Mouse (Mus musculus) cerebellum, adult 9-11 months (tissue): ENCODE measurements at regions not wholly inside any gene's neighbourhood (a gene's known extent, or its start where the extent isn't known, plus 50 kb on each side); places are given as distances from the start of the nearest gene placed in this dataset.

Experiments used
- DNase-seq: peaks from one replicate; pipeline ENCODE4 v3.0.0; 2022

- DNase-seq, result no peak
These were observed 222.5 kb upstream of the Msx2 start for GRCm38 (mm10) chr13:53695385-53695784.

GRCm38 (mm10) chr13:53688934-53689333, 216.1 kb upstream of the Msx2 start:
- DNase-seq, result no peak

DNA sequence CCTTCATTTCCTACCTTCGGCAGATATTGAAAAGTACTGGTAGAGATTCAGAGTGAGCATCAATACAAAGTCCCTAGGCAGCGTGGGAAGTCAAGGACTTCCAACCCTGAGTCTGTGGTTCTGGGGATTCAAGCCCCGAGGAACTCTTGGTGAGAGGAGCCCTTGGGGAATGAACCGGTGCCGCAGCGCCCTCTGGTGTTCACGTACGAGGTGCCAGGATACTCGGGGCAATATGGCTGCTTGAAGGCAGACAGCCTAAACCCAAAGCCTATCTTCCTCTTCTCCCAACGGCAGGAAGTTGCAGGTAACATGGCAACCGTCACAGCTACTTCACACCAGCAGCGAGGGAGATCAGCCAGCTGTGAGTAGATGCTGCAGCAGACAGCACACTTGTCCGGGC, 215.6 kb upstream of the Msx2 start:
- peak; percentile 32 for DNase-seq

- DNase-seq, result no peak
These were observed 211.6 kb upstream of the Msx2 start for GRCm38 (mm10) chr13:53684498-53684897.

- DNase-seq, result no peak
These were observed 204.3 kb upstream of the Msx2 start for GRCm38 (mm10) chr13:53677187-53677586.

- DNase-seq, result no peak
These were observed 197.5 kb upstream of the Msx2 start for GRCm38 (mm10) chr13:53670361-53670760.

DNA sequence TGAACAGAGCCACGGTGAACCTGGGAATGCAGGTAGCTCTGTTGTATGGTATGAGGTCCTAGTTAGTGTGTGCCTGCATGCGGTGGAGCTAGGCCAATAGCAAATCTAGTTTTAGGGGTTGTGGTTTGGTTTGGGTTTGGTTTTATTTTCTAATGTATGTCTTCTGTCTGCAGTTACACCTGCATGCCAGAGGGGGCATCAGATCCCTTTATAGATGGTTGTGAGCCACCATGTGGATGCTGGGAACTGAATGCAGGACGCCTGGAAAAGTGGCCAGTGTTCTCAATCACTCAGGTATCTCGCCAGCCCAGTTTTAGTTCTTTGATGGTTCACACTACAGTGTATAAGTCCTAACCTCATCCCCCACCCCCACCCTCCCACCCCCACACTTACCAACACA, 194.6 kb upstream of the Msx2 start:
- no peak for DNase-seq

GRCm38 (mm10) chr13:53665592-53665991, 192.7 kb upstream of the Msx2 start:
- no peak for DNase-seq

DNA sequence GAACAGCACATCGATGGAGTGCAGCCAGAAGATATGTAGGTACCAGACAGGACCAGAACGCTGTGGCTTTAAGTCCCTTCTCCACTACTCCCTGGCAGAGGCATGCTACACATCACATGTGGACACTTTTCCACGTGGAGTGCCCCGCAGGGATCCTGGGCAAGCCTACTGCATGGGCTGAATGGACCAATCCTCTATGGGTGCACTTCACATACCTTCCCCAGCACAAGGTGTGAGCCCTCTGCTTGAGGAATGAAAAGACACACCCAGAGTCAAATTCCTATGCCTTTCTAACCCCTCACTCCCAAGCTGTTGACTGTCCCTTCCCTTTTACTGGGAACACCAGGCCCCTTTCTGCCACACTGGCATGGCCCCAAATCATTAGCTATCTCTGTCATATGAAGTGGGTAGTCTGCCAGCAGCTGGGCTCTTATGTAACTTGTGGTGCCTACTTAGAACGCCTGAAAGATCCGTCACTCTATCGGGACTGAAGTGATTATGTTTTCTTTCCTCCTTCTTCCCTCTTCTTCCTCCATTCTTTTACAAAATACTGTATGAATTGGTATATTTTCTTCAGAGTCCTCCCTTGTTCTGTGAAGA, 191.9 kb upstream of the Msx2 start:
- DNase-seq, result no peak

DNA sequence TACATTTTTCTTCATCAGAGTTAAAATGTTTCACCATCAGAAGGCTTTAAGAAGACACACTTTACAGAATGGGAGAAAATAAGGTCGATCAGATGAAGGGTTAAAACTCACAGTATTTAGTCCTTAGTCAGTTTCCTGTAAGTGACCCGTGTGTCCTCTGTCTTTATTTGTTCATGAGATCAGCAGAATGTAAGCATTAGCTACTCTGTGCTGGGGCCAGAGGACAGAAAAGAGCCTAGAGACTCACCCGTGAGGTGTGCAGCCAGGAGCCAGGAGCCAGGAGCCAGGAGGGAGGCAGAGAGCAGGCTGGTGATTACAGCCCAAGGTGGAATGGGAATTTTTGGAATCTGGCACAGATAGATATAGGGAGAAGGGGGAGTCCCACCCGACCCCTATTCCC, 180.0 kb upstream of the Msx2 start:
- no peak for DNase-seq

DNA sequence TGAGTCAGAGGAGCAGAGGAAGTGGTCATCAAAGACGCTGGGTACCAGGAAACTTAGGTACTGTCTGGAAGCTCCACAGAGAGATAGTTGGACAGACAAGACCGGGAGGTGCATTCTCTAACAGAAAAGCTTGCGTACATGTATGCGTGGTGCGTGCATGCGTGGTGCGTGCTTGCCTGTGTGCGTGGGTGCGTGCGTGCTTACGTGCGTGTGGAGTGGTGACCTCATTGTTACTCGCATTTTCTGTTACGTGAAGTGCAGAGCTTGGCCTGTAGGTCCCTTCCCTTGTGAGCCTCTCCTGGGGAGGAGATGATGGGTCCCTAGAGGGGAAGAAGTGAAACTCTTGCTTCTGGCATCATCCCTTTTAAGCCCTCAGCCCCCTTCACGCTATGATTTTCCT, 175.5 kb upstream of the Msx2 start:
- DNase-seq, result no peak

GRCm38 (mm10) chr13:53642557-53642956, 169.7 kb upstream of the Msx2 start:
- DNase-seq, result no peak

DNA sequence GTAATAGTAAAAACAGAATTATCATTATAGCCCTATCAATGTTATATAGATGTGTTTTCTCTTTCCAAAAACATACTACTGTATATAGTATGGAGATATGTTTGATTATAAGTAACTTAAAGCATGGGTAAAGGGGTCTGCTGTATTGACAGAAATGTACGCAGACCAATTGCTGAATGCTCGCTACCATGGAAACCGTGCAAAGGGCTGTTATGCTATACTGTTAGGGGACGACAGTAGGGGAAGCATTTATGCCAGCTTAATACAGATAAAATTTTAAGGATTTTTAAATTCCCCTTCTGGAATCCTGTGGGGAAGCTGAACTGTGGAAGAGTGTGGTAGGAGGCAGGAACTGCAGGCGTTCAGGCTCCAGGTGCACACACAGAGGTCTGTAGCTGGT, 166.7 kb upstream of the Msx2 start:
- DNase-seq, result no peak

DNA sequence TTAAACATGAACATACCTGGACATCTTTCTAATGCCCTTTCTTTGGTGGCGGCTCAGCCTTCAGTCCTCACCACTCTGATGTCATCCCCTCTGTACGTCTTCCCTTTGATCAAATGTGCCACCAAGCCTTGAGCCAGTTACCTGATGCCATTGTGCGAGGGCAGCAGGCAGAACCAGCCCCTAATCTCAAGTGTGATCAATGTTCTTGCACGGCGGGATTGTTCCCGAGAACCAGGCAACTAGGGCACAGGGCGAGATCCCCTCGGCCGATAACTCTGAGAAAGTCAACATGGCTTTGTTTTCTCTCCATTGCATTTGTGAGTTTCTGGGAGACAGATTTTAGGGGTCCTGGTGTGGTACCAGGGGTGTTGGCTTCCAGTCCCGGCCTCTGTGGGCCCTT, 166.2 kb upstream of the Msx2 start:
- DNase-seq, result no peak

DNA sequence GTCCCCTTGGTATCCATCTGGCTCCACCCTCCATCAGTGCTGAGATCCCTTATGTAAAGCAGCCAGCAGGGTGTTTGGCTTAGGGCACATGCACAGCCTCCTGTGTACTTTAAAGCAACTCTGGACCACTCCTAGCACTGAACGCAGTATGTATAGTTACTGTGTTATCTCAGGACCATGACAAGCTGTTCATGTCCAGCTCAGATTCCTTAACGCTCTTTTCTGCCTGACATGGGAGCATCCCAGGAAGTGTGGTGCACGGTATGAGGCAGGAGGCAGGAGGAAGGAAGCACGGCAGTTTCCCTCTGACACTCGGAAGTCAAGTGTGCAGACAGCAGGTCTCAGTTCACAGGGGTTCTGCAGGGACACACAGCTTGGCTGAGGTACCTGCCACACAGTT, 163.1 kb upstream of the Msx2 start:
- no peak for DNase-seq

DNA sequence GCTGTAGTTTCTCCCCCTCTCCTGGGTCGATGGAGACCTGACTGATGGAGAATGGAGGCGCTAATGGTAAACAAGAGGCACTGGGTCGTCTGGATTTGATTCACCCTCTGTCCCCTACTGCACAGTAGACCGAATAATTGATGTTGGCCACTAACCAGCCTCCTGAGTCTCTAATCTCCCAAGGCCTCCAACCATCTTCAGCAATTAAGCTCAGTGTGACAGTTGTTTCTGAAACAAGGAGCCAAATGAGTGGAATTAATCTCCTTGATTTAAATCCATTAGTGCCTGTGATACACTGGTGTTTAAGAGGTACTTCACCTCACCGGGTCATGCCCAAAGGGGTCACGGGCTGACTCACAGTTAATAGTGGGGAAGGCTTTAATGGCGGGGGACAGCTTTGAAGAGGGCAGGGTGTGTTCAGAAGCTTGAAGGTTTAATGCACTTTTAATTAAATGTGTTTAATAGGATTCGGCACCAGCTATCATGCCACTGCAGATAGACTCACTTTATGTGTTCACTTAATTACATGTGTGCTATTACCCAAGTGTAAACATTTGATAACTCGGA, 161.8 kb upstream of the Msx2 start:
- DNase-seq, result no peak

- no peak for DNase-seq
These were observed 125.2 kb upstream of the Msx2 start for GRCm38 (mm10) chr13:53598050-53598449.

GRCm38 (mm10) chr13:53596871-53597800, 124.3 kb upstream of the Msx2 start:
- DNase-seq, result no peak

DNA sequence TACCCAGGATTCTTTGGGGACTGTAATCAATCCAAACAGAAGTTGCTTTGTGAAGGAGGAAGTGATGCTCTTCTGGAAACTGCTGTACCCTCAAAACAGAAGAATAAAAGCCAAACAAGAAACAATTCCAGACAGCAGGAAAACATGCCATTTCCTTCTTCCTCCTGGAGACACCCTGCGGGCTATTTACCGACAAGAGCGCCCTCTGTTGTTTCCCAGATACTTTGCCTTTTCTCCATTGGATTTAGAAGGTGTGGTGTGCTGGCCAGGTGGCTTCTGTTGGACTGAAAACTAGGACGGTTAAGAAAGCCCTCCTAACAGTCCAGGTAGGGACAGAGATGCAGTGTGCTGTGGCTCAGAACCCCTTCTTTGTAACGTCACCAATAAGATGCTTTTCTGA, 119.9 kb upstream of the Msx2 start:
- DNase-seq, result no peak

DNA sequence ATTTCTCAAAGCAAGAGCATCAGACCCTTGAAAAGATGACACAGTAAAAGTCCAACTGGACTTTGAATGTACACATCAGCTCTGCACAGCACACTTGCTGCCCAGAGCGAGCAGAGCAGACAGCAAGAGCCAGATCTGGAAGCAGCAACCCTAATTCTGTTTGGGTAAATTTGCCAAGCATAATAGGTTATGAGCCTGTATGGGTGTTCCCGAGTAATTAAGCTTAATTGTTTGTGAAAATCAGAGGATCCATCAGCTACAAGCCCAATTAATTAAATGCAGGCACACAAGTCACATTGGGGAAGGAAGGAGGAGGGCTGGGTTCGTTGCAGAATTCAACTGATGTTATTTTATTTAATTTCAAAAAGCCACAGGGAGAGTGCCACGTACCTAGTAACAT, 113.9 kb upstream of the Msx2 start:
- DNase-seq, result no peak

DNA sequence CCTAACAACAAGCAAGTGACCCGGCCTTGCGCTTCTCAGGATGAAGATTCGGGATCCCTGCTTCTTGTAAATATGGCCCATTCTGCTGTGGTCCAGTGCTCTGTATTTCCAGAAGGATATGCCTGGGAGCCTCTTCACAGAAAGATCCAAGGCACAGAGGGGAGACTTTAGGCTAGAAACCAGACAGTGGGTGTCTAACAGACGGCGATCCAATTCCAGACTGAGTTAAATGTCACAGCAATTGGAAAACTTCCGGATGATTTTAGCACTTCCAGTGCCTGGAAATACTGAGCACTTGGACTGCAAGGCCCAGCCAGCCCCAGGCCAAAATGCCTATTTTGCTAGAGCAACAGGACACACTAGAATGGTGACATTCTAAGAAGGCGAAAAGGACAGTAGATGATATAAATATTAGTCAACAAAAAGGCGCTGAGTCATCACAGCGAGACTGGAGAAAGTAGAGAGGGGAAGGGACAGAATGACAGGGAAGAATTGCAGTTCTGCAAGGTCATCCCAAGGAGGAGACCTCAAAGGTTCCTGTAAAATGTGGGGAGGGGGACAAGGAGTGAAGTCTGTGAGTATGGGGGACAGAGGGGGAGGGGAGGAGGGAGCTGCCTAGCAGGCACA, 111.7 kb upstream of the Msx2 start:
- DNase-seq, result no peak

DNA sequence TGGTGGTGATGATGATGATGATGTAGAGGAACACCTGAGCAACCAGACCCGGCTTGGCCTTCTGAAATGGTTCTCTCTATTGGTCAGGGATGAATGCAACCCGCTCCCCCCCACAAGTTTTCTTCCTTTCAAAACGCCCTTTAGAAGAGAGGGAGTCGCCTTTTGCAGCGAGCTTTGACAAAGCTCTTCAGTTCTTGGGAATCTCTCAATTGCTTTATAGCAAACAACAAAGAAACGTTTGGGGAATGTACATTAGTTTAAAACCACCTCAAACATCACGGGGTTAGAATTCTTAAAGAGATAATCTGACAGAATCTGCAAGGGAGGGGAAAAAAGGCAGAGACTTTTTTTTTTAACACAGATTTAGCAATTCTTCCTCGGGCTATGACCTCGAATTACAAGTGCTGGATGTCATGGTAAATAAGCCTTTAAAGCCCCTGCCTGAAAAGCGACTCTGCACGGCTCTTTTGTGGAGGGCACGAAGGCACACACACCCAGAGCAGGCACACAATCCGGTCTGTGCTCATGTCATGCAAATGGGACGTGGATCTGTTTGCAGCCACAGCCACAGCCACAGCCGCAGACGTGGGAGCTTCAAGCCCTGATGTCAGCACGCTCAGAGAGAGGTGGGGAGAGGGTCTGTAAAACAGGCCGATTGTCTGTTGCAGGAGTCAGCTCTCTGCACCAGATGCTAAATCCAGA, 81.2 kb upstream of the Msx2 start:
- no peak for DNase-seq
